ENCODE assay signal across 16 mouse cellular contexts in the genomic region with DNA sequence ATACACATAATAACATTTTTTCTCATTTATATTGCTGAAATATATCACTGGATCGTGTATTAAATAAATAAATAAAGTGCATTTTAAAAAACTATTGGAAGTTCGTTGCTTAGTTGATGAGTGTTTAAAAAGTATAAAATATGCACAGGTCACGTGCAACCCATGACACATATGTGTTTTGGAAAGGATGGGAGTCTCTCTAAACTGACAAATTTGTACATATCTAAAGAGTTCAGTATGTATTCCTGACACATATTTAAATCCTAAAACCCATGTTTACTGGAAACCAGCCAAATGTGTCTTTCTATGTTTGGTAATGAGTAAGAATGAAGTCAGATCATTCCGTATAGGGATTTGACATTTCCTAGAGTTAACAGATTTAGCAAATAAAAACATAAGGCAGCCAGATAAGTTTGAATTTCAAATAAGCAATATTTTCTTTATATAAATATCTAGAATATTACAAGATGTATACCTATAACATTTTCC.
"Had no signal": no experiment of that assay in that cellular context is flagged by ENCODE, and none has a peak within 500 bp of the region (broad histone marks: within the 10 kb centered on the region; RNA-seq: fewer than 3 reads in every experiment).

No protein-coding gene starts in this region.

- H3K9me3 ChIP-seq: midbrain, embryonic 13.5 days; midbrain, embryonic 15.5 days; neural tube, embryonic 12.5 days had no signal

- DNase-seq: liver, postnatal 0 days; lung, adult 2 months; lung, postnatal 14 days; lung, postnatal 36 days; right cerebral cortex, postnatal 25 days; right cerebral cortex, postnatal 4 days; spleen, adult 18-20 months; thymus, adult 18-20 months; thymus, postnatal 14 days; thymus, postnatal 36 days had no signal

- H3K36me3 ChIP-seq: midbrain, embryonic 13.5 days; midbrain, embryonic 15.5 days; neural tube, embryonic 12.5 days had no signal

- ATAC-seq: liver, postnatal 0 days; midbrain, embryonic 13.5 days; midbrain, embryonic 15.5 days had no signal

- H3K9ac ChIP-seq: liver, postnatal 0 days; midbrain, embryonic 13.5 days; midbrain, embryonic 15.5 days; neural tube, embryonic 12.5 days had no signal

- H3K27me3 ChIP-seq: megakaryocyte, embryonic 14.5 days; midbrain, embryonic 13.5 days; midbrain, embryonic 15.5 days; neural tube, embryonic 12.5 days had no signal

- H3K27ac ChIP-seq: macrophage; midbrain, embryonic 13.5 days; midbrain, embryonic 15.5 days; neural tube, embryonic 12.5 days had no signal

- H3K4me2 ChIP-seq: midbrain, embryonic 11.5 days; midbrain, embryonic 13.5 days; midbrain, embryonic 15.5 days; neural tube, embryonic 12.5 days had no signal

- H3K4me3 ChIP-seq: megakaryocyte, embryonic 14.5 days; midbrain, embryonic 13.5 days; midbrain, embryonic 15.5 days; neural tube, embryonic 12.5 days had no signal

- H3K4me1 ChIP-seq: megakaryocyte, embryonic 14.5 days; midbrain, embryonic 13.5 days; midbrain, embryonic 15.5 days; neural tube, embryonic 12.5 days had no signal
